Mouse (Mus musculus) intestine, postnatal 0 days (tissue): ENCODE measurements around the gene P2rx6. TPM values are rescaled to one million over a fixed set of nuclear protein-coding genes. Genes with fewer than 3 reads are reported as not detected.

Experiments used
- ATAC-seq: fragments of 200-750 bp; cut with Nextera tagmentation; 2 replicates; pipeline ENCODE4 v1.8.0; 2017; ENCODE audit warnings: mild to moderate bottlenecking, moderate TSS enrichment, moderate library complexity
- H3K27ac ChIP-seq: fragments of 300-500 bp; sonication (generic); 2 replicates; pipeline ENCODE4 v1.5.1; 2014; ENCODE audit warnings: mild to moderate bottlenecking, low read depth, low read length, moderate library complexity
- H3K27me3 ChIP-seq: fragments of 300-500 bp; sonication (generic); replicated peaks from 2 replicates; pipeline ENCODE4 v1.6.1; 2014; ENCODE audit warnings: low read length, mixed read lengths; ENCODE audit not compliant: control insufficient read depth, insufficient read depth
- H3K36me3 ChIP-seq: fragments of 300-500 bp; sonication (generic); 2 replicates; pipeline ENCODE4 v1.6.1; 2014; ENCODE audit warnings: mild to moderate bottlenecking, moderate library complexity; ENCODE audit not compliant: control insufficient read depth, insufficient read depth
- H3K4me1 ChIP-seq: fragments of 300-500 bp; sonication (generic); replicated peaks from 2 replicates; pipeline ENCODE4 v1.6.1; 2014; ENCODE audit warnings: antibody characterized with exemption, low read length, mixed read lengths; ENCODE audit not compliant: control insufficient read depth, insufficient read depth
- H3K4me2 ChIP-seq: fragments of 300-500 bp; sonication (generic); replicated peaks from 2 replicates; pipeline ENCODE4 v1.6.1; 2014; ENCODE audit warnings: low read depth, mild to moderate bottlenecking, moderate library complexity
- H3K4me3 ChIP-seq: fragments of 300-500 bp; sonication (generic); 2 replicates; pipeline ENCODE4 v1.5.1; 2014; ENCODE audit warnings: low read depth, low read length
- H3K9ac ChIP-seq: fragments of 300-500 bp; sonication (generic); 2 replicates; pipeline ENCODE4 v1.6.1; 2014; ENCODE audit warnings: mild to moderate bottlenecking, low read depth, low read length
- H3K9me3 ChIP-seq: fragments of 300-500 bp; sonication (generic); 2 replicates; pipeline ENCODE4 v1.6.1; 2016; ENCODE audit warnings: mixed run types; ENCODE audit not compliant: control insufficient read depth
- CTCF ChIP-seq: sonication (generic); IDR thresholded peaks from 2 replicates; pipeline ENCODE4 v1.5.1; 2016; ENCODE audit warnings: low read depth, mild to moderate bottlenecking, control low read depth, antibody characterized with exemption, moderate library complexity
- WGBS: fragments of 180-500 bp; shearing (Covaris S2); extraction: QIAGEN DNeasy Blood & Tissue Kit; methylation state at CpG from one replicate; pipeline ENCODE4 v1.1.7; 2014; 5-methylcytosine and 5-hydroxymethylcytosine counted together
- polyA plus RNA-seq: library from polyadenylated mRNA; unstranded; fragments of >200 nt; fragmentation: Nextera tagmentation; extraction: Ambion mirVana; gene quantifications from 2 replicates; pipeline ENCODE4 v1.2.1, GENCODE M21; 2015

P2rx6 gene
- polyA plus RNA-seq: 0.73 and 1.1 TPM in 2 replicates

DNA sequence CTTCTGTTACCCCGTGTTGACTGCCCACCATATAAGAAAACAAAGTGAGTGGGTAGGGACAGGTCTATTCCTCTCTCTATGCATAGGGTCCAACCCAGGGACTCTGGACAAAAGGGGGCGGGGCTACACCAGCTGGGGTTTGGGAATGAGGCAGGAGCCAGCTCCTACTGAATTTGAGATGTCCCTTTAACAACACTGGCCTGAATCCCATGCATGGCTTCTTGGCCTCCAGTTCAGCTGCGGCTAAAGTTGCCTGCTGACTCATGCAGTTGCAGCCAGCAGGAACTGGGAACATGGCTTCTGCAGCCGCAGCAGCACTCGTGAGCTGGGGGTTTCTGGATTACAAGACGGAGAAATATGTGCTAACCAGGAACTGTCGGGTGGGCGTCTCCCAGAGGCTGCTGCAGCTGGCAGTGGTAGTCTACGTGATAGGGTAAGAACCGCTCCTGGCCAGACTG, at the start of gene P2rx6:
TSS of gene P2rx6 (plus strand) at position 135 of the 458 bp plus-strand sequence.
- peak within 1 kb of the TSS; percentile 26 for H3K4me3 ChIP-seq
- TF ChIP-seq CTCF: no peak
- no peaks in the 10 kb centered on the region for H3K27me3 ChIP-seq
- peak; percentile 8 for ATAC-seq
- H3K36me3 ChIP-seq: no peaks in the 10 kb centered on the region
- peak within 1 kb of the TSS; percentile 59 for H3K4me2 ChIP-seq
- no peaks in the 10 kb centered on the region for H3K9me3 ChIP-seq
- H3K27ac ChIP-seq: peak within 1 kb of the TSS; percentile 57; the same call in 1 of the 2 replicates
- WGBS: 11% methylated on average over 10 of the region's 10 CpGs
- H3K9ac ChIP-seq: peak within 1 kb of the TSS; percentile 40; the same call in 1 of the 2 replicates
- peaks cover 3% of the 10 kb centered on the region for H3K4me1 ChIP-seq

DNA sequence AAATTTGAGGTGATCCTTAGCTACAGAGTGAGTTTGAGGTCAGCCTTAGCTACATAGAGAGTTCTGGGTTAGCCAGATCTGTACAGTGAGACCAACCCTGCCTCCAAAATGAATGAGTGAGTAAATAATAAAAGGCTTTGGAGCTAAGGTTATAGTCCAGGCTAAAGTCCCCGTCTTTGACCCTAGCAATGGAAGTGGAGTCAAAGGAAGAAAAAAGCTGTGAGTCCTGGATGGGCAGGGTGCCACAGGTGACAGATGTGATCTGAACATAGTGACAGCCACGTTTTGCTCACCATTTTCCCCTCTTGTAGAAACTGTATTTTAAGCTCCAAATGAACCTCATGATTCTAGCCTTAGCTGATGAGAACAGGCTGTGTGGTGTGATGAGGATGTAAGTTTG, 42.8 kb upstream of the P2rx6 start:
- Histone ChIP-seq H3K4me2 (no peak overlapping the region), H3K9ac (no peak overlapping the region), H3K4me1 (no peaks in the 10 kb centered on the region), H3K36me3 (peaks cover 86% of the 10 kb centered on the region), H3K27ac (no peak overlapping the region), H3K9me3 (no peaks in the 10 kb centered on the region), H3K4me3 (no peak overlapping the region), H3K27me3 (no peaks in the 10 kb centered on the region)
- ATAC-seq: no peak
- 75% methylated on average over 2 of the region's 2 CpGs for WGBS
- no peak for TF ChIP-seq CTCF

DNA sequence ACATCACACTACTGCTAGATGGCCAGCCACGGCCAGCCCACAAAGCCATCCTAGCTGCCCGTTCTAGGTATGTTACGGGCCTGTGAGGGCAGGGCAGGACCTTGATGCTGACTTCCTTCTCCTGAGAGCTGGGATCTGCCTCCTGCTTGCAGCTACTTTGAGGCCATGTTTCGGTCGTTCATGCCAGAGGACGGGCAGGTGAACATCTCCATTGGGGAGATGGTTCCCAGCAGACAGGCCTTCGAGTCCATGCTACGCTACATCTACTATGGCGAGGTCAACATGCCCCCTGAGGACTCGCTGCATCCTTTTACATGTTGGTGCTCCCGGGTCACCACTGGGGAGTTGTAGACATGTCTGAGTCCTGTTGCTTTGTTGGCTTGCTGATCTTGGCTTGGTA, 37.5 kb upstream of the P2rx6 start:
- no peak for ATAC-seq
- 94% methylated on average over 11 of the region's 11 CpGs for WGBS
- TF ChIP-seq CTCF: no peak

DNA sequence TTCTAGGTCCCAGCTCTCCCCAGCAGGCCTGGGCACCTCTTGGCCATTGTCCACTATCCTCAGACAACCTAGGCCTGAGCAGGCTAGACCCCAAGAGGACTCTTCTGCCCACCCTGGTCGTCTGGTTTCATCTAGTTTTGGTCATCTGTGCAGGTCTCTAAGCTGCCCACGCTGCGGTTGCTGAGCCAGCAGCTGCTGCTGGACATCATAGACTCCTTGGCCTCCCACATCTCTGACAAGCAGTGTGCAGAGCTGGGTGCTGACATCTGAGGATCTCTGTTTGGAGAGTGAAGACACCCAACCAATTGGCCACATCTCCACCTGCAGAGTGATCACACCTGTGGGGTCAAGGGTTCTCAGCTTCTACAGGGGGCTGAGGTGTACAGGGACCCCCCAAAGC, 36.2 kb upstream of the P2rx6 start:
- no peak overlapping the region for H3K4me3 ChIP-seq
- WGBS: 78% methylated on average over 3 of the region's 3 CpGs
- no peaks in the 10 kb centered on the region for H3K27me3 ChIP-seq
- H3K27ac ChIP-seq: peak overlapping the region; percentile 70
- peaks cover 75% of the 10 kb centered on the region for H3K36me3 ChIP-seq
- ATAC-seq: no peak
- TF ChIP-seq CTCF: no peak
- no peaks in the 10 kb centered on the region for H3K4me1 ChIP-seq
- H3K4me2 ChIP-seq: no peak overlapping the region
- H3K9me3 ChIP-seq: no peaks in the 10 kb centered on the region
- H3K9ac ChIP-seq: no peak overlapping the region

More for the DNA sequence above, 37.5 kb upstream of the P2rx6 start:
- Histone ChIP-seq H3K27me3 (no peaks in the 10 kb centered on the region), H3K9ac (no peak overlapping the region), H3K4me3 (no peak overlapping the region), H3K9me3 (no peaks in the 10 kb centered on the region), H3K4me1 (no peaks in the 10 kb centered on the region), H3K36me3 (peaks cover 89% of the 10 kb centered on the region), H3K27ac (no peak overlapping the region), H3K4me2 (no peak overlapping the region)

DNA sequence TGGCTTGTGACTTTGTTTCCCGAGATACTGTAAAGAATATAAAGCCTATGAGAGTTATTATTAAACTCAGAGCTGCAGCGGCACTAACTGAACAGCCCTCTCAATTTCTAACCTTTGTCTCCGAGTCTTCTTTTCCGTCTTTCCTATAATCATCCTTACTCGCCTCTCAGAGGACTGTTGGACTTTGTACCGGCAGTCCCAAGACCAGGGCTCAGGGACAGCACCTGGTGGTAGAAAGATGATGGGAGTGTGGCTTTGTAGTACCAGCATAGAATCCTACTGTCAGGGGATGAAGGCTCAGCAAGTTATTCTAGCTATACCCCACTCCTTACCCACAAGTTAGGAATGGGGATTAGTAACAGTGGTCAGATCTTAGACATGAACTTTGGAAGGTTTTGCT, 35.5 kb upstream of the P2rx6 start:
- peak overlapping the region; percentile 70; the same call in 1 of the 2 replicates for H3K27ac ChIP-seq
- no peak overlapping the region for H3K9ac ChIP-seq
- no peaks in the 10 kb centered on the region for H3K9me3 ChIP-seq
- H3K27me3 ChIP-seq: no peaks in the 10 kb centered on the region
- 49% methylated on average over 6 of the region's 6 CpGs for WGBS
- peak; percentile 28; the same call in 1 of the 2 replicates for ATAC-seq
- no peak overlapping the region for H3K4me3 ChIP-seq
- H3K36me3 ChIP-seq: peaks cover 68% of the 10 kb centered on the region
- peak; percentile 63 for TF ChIP-seq CTCF
- H3K4me2 ChIP-seq: no peak overlapping the region
- H3K4me1 ChIP-seq: no peaks in the 10 kb centered on the region

DNA sequence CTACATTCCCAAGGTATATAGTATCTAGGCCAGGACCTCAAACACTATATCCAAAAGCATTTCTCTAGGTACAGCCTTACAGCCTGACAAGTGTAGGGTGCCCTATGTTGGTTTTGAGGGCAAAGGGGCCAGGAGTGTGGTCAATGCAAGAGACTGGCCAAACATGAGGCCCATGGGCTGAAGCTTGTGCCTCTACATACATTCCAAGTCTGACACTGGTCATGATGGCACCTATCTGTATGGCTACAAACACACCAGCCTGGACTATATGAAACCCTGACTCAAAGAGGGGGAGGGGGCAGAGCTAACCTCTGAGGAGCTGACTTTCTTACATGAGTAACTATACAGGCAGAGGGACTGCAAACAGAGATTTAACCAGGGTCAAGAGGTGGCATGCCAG, 34.1 kb upstream of the P2rx6 start:
- Histone ChIP-seq H3K27ac (no peak overlapping the region; the same call in 1 of the 2 replicates), H3K4me3 (no peak overlapping the region), H3K4me2 (no peak overlapping the region), H3K9ac (no peak overlapping the region), H3K36me3 (peaks cover 54% of the 10 kb centered on the region), H3K27me3 (no peaks in the 10 kb centered on the region), H3K9me3 (no peaks in the 10 kb centered on the region), H3K4me1 (peaks cover 5% of the 10 kb centered on the region)
- ATAC-seq: no peak
- no peak for TF ChIP-seq CTCF

DNA sequence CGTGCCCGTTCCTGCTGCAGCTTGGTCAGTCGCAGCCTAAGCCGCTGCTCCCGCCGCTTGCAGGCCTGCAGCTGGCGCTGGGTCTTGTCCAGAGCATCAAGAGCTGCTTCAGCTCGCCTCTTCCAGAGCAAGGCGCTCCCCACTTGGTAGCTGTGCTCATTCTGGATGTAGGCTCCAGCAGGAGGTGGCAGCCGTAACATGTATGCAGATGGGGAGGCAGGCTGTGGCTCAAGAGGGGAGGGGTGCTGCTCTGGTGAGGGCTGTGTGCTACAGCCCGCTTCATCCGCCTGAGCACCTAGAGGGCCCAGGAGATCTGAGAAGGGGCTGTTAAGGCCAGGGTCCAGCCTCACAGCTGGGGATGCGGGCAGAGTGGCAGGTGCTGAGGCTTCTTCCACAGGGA, 33.4 kb upstream of the P2rx6 start:
- Histone ChIP-seq H3K4me3 (no peak overlapping the region), H3K36me3 (peaks cover 48% of the 10 kb centered on the region), H3K9ac (no peak overlapping the region), H3K4me2 (no peak overlapping the region), H3K9me3 (no peaks in the 10 kb centered on the region), H3K27ac (no peak overlapping the region), H3K4me1 (peaks cover 5% of the 10 kb centered on the region), H3K27me3 (no peaks in the 10 kb centered on the region)
- 87% methylated on average over 13 of the region's 13 CpGs for WGBS
- TF ChIP-seq CTCF: no peak
- ATAC-seq: no peak
